Mouse (Mus musculus) ES-CJ7 (cell line): Measurements from ENCODE around the gene Il17ra.

Experiments
- DNase-seq: peaks from one replicate; pipeline ENCODE4 v3.0.0; 2011; ENCODE audit warnings: low read depth, low spot score

Il17ra gene

DNA sequence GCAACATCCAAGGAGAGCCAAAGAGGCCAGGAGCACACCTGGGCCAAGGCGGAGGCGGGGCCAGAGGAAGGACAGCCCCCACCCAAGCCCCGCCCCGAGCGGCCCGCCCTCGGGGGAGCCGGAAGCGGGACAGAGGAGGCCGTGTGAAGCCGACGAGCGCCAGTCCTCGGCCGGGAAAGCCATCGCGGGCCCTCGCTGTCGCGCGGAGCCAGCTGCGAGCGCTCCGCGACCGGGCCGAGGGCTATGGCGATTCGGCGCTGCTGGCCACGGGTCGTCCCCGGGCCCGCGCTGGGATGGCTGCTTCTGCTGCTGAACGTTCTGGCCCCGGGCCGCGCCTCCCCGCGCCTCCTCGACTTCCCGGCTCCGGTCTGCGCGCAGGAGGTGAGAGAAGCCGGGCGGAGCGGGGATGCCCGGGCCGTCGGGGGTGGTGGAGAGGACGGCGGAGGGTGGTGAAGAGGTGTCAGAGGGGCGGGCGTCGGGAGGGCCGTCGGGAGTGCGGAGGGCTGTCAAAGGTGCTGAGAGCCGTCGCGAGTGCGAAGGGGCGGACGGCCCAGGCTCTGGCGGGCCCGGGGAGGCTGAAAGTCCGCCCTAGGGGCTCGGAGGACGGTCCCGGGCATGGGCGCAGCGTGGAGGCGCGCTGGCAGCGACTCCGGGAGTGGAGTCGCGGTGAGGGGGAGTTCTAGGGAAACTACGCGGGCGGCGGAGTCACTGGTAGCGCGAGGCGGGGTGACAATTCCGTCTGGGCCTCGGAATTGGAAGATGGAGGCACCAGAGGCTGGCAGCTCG lies at the start of gene Il17ra:
Gene Il17ra, plus strand, starts transcription at position 162 of the 786 bp plus-strand sequence.
- DNase-seq = peak; percentile 72

GRCm38 (mm10) chr6:120438161-120438560 lies 24.9 kb upstream of the Il17ra start:
- DNase-seq = no peak

- DNase-seq = no peak
Observed at GRCm38 (mm10) chr6:120442171-120442749, 20.8 kb upstream of the Il17ra start.

DNA sequence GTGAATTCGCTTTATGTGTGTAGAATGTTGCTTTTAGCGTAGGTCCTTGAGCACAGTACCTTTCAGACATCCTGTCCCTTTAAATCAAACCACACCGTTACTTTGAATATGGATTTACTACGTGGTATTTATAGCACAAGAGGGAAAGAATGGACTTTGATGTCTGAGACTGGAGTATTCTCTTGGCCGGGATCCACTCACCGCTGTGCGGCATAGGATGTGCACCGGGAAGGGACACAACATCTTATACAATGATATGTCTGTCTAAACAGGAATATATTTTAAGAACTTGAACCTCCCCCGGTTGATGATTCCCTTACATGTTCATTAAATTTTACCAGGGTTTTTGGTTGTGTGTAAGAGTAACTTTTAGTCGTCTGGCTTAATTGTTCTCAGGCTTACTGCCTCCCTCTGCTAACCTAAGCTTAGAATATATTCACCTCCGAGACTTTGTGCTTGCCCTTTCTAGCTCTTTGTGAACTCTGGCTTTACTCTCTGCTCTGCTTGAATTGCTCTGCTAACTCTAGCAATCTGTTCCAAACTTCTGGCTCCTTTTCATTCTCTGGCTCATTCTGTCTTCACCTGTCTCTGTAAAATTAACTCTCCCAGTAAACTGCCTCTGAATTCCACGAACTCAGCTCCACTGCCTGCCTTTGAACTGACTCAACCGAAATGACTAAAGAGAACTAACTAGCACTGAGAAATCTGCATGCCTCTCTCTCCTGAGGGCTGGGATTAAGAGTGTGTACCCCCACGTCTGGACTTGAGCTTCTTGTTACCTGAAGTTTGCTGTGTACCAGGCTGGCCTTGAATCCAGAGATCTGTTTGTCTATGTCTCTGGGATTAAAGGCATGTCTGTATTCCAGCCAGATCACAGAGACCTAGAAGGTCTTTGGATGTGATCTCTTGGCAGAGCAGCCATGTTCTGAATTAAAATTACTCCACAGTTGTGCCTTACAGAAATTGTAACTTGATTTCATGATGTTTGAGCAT lies 19.4 kb upstream of the Il17ra start:
- DNase-seq = no peak

- no peak for DNase-seq
Observed at GRCm38 (mm10) chr6:120450208-120450607, 12.8 kb upstream of the Il17ra start.

GRCm38 (mm10) chr6:120452384-120453102 lies 10.5 kb upstream of the Il17ra start:
- DNase-seq = no peak

DNA sequence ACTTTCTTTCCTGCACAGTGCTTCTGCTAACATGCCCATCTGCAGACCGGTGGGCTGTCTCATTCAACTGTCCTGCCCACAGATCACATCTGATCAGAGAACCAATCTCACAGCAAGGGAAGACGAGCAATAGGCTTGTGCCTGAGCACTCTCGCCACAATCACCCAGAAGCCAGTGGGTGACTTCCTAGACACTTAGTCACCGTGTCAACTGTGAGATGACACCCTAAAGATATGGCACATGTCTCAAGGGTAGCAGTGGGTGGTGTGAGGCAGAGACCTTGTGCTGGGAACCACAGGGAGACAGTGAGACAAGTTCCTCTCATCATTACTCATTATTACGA lies 10.0 kb upstream of the Il17ra start:
- no peak for DNase-seq

DNA sequence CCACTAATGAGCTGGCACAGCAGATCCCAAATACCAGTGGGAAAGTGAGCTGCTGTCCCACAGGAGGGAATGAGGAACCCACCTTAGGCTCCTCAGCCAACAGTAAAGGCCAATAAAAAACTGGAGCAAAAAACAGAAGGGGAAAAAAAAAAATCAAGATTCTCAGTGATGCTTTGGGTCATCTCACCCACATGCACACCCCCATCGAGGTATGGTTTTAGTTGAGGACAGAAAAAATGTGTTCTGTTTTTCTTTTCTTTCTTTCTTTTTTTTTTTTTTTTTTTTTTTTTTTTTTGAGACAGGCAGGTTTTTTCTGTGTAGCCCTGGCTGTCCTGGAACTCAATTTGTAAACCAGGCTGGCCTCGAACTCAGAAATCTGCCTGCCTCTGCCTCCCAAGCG lies 9.5 kb upstream of the Il17ra start:
- no peak for DNase-seq

GRCm38 (mm10) chr6:120454627-120455077 lies 8.4 kb upstream of the Il17ra start:
- DNase-seq = no peak

DNA sequence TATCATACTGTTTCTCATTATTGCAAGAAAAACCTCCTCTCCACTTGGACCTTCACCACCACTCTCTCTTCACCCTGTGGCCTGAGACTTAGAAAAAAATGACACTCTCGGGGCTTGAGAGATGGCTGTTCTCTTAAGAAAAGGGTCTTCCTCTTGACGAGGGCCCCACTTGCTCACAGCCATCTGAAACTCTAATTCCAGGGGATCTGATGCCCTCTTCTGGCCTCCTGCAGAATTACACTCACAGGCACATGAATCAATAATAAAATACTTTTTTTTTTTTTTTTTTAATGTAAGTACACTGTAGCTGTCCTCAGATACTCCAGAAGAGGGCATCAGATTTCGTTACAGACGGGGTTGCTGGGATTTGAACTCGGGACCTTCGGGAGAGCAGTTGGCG lies 6.0 kb upstream of the Il17ra start:
- DNase-seq = peak; percentile 77

DNA sequence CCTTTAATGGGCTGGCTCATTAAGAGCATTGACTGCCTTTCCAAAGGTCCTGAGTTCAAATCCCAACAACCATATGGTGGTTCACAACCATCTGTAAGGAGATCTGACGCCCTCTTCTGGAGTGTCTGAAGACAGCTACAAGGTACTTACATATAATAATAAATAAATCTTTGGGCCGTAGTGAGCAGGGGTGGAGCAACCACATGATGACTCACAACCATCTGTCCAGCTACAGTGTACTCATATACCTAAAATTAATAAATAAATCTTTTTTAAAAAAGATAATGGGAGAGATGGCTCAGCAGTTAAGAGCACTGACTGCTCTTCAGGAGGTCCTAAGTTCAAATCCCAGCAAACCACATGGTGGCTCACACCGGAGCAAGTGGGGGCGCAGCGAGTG lies 5.3 kb upstream of the Il17ra start:
- DNase-seq = no peak

GRCm38 (mm10) chr6:120461217-120461616 lies 1.8 kb upstream of the Il17ra start:
- DNase-seq = no peak

DNA sequence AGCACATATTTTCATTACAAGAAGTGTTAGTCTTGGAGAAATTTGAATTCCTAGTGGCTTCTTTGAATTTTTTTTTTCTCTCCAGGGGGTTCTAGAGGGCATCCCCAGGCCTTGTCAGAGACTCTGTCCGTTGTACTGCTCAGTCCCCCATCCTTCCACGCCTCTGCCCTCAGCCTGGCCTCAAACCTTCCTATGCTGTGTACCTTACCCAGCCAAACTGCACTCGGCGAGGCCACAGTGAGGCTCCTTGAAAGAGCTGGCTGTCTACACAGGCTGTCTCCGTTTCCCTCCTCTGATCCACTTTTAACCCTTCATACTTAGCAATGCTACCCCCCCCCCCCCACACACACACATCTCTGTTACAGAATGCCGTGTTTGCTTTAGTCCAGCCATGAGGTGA lies 796 bp upstream of the Il17ra start:
- DNase-seq = no peak

DNA sequence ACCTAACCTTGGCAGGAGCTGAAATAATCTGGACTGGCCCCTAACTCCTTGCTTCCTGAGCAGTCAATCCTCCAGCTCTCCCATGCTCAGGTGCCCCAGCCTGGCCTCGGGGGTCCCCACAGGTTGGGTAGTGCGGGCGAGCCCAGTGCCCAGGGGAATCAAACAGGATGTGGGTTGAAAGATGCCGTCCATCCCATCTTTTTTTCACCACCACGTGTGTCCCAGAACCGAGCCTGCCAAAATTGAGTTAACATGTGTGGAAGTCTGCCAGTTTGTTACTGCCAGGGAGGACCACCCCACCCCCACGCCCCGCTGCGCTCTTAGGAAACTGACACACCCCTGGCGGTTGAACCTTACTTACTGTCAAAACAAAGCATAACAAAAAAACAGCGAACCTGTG lies 837 bp downstream of the Il17ra start:
- DNase-seq = peak; percentile 52

- no peak for DNase-seq
Observed at GRCm38 (mm10) chr6:120464406-120464939, 1.4 kb downstream of the Il17ra start.

DNA sequence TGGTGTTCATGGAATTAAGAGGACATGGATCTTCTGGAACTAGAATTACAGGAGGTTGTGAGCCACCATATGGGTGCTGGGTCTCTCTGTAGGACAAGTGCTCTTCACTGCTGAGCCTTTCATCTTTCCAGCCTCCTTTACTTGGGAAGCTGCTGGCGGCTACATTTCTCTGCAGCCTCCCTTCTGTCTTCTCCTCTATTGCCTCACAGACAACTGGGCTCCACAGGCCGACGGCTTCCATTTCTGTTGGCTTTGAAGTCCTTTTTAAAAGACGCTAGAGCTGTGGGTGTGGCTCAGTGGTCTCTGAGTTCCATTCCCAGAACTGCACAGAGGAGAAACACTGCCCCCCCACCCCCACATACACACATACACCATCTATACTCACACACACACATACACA lies 2.3 kb downstream of the Il17ra start:
- no peak for DNase-seq

DNA sequence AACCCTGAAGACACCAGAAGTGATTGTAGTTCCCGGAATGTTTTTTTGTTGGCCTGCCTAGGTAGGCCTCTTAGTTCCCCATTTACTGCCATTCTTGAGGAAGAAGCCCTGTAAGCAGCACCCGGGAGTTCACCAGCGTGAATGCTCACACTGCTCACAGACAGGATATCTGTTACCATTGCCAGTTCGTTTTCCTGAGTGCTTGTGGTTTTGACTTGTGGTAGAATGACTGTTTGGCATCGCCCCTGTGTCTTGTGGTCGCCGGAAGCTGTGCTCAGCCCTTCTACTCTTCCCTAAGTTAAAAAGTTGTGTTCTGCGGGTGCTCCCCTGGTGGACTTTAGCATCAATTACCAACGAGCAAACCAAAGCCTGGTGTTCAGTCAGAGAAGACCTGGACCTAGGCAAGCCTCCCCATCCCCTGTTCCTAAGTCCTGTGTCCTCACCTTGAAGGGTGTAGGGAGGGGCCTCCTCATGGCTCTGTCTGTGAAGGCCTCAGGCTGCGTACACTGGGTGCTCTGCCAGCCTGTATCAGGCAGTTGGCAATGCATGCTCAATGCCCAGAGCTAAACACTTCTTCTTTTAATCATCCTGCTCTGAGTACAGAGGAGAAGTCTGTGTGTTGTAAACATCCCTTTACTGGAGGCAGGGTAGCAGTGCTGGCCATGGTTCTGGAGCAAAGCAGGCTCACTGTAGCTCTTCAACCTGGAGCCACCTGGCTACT lies 3.7 kb downstream of the Il17ra start:
- no peak for DNase-seq

DNA sequence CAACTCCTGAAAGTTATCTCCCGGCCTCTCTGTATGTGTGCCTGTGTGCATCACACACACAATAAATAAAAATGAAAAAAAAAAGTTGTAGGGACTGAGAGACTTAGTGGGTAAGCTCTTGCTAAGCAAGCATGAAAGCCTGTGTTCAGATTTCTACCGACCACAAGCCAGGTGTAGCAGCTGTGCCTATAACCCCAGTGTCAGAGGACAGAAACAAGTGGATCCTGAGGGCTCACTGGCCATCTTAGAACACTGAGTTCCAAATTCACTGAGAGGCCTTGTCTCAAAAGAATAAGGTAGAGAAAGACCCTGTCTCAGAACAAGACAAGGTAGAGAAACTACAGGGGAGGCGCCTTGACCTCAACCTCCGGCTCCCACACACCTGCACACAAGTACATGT lies 5.2 kb downstream of the Il17ra start:
- no peak for DNase-seq

GRCm38 (mm10) chr6:120469268-120469667 lies 6.2 kb downstream of the Il17ra start:
- no peak for DNase-seq

GRCm38 (mm10) chr6:120469770-120470169 lies 6.7 kb downstream of the Il17ra start:
- DNase-seq = no peak

- no peak for DNase-seq
Observed at GRCm38 (mm10) chr6:120470666-120471065, 7.6 kb downstream of the Il17ra start.
